Mouse (Mus musculus) midbrain, embryonic 16.5 days (tissue): ENCODE measurements at regions not wholly inside any gene's neighbourhood (a gene's known extent, or its start where the extent isn't known, plus 50 kb on each side); places are given as distances from the start of the nearest gene placed in this dataset.
A peak's percentile ranks its signal among the peaks of the same experiment; 100 is the strongest.
"Not testable (repeated sequence)": the region's sequence is repeated elsewhere in the genome, so short reads cannot be mapped to it uniquely, and the experiment has no call there.

Experiments used
- ATAC-seq: fragments of 200-750 bp; cut with Nextera tagmentation; 2 replicates; pipeline ENCODE4 v1.8.0; 2017; ENCODE audit warnings: moderate TSS enrichment
- H3K27ac ChIP-seq: fragments of 300-500 bp; sonication (generic); 2 replicates; pipeline ENCODE4 v1.5.1; 2014; ENCODE audit warnings: mild to moderate bottlenecking, low read length, mixed read lengths
- H3K27me3 ChIP-seq: fragments of 300-500 bp; sonication (generic); 2 replicates; pipeline ENCODE4 v1.6.1; 2014; ENCODE audit warnings: low read depth, low read length, mixed read lengths; ENCODE audit not compliant: control insufficient read depth, insufficient read depth
- H3K36me3 ChIP-seq: fragments of 300-500 bp; sonication (generic); 2 replicates; pipeline ENCODE4 v1.6.1; 2014; ENCODE audit warnings: mild to moderate bottlenecking, low read length, moderate library complexity, mixed read lengths; ENCODE audit not compliant: control insufficient read depth, insufficient read depth
- H3K4me1 ChIP-seq: fragments of 300-500 bp; sonication (generic); 2 replicates; pipeline ENCODE4 v1.6.1; 2014; ENCODE audit warnings: mild to moderate bottlenecking, low read length, mixed read lengths; ENCODE audit not compliant: control insufficient read depth, insufficient read depth
- H3K4me2 ChIP-seq: fragments of 300-500 bp; sonication (generic); 2 replicates; pipeline ENCODE4 v1.6.1; 2014; ENCODE audit warnings: mild to moderate bottlenecking, low read length, mixed read lengths
- H3K4me3 ChIP-seq: fragments of 300-500 bp; sonication (generic); 2 replicates; pipeline ENCODE4 v1.5.1; 2014; ENCODE audit warnings: low read depth, mild to moderate bottlenecking, low read length, moderate library complexity, mixed read lengths
- H3K9ac ChIP-seq: fragments of 300-500 bp; sonication (generic); 2 replicates; pipeline ENCODE4 v1.6.1; 2014; ENCODE audit warnings: low read depth, low read length, mixed read lengths
- H3K9me3 ChIP-seq: fragments of 300-500 bp; sonication (generic); replicated peaks from 2 replicates; pipeline ENCODE4 v1.6.1; 2014; ENCODE audit warnings: mild to moderate bottlenecking, low read length, mixed read lengths; ENCODE audit not compliant: control insufficient read depth, poor library complexity, severe bottlenecking
- WGBS: fragments of 180-500 bp; shearing (Covaris S2); extraction: QIAGEN DNeasy Blood & Tissue Kit; methylation state at CpG from one replicate; pipeline ENCODE4 v1.1.7; 2014; 5-methylcytosine and 5-hydroxymethylcytosine counted together

DNA sequence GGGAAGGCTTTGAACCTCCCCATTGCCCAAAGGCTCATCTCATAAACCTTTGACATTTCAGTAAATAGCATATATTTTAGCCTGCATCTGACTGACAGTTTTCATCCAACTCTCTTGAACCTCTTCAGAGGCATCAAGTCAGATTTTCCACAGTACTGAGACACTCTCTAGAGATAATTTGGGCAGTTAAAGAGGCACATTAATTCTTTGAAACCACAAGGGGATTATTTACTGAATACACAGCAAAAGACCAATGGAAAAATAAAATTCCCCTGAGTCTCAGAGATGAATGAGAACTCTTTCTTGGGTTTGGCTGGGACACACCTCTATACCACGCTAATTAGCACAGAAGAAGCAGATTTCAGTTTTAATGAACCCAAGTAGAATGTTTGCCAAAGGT lies 258.5 kb upstream of the Steap4 start:
- H3K4me1 ChIP-seq: no peaks in the 10 kb centered on the region
- no peak for ATAC-seq
- H3K4me3 ChIP-seq: no peak overlapping the region
- no peaks in the 10 kb centered on the region for H3K36me3 ChIP-seq
- no peak overlapping the region for H3K9ac ChIP-seq
- H3K9me3 ChIP-seq: no peaks in the 10 kb centered on the region
- 58% methylated on average over 1 of the region's 1 CpGs for WGBS
- no peak overlapping the region for H3K4me2 ChIP-seq
- H3K27ac ChIP-seq: no peak overlapping the region
- no peaks in the 10 kb centered on the region for H3K27me3 ChIP-seq

DNA sequence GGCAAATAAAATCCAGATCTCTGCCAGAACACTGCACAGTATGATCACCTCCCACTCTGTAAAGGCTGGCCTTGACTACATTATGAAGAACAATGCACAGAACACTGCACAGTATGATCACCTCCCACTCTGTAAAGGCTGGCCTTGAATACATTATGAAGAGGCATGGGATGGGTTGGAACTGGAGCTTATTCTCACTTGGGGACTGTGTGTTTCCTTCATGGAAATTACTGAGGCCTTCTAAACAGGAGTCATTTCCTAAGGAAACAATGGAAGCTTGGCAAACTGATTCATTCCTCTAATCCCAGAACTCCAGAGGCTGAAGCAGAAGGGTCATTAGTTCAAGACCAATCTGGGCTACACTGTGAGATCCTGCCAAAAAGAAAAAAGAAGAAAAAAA lies 240.7 kb upstream of the Steap4 start:
- Histone ChIP-seq H3K4me1 (no peaks in the 10 kb centered on the region), H3K9me3 (no peaks in the 10 kb centered on the region), H3K27me3 (no peaks in the 10 kb centered on the region), H3K36me3 (no peaks in the 10 kb centered on the region), H3K9ac (no peak overlapping the region), H3K4me2 (no peak overlapping the region), H3K4me3 (no peak overlapping the region), H3K27ac (no peak overlapping the region)
- peak; percentile 62; the same call in 1 of the 2 replicates for ATAC-seq

DNA sequence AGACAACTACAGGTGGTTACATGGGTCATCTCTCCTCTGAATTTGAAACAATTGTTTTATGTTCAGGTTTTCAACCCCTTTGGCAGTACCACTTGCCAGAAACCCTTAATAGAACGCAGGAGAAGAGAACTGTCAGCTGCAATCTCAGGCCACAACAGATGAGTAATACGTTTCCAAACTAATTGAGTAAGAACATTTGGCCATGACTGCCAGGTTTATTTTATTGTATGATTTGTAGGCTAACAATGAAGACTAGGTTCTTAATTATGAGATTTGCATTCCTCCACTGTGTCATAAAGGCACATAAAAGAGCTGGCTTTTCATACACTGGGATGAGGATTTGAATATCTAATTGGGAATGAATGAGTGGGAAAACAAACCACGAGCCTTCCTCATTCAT lies 240.2 kb upstream of the Steap4 start:
- Histone ChIP-seq H3K27ac (no peak overlapping the region), H3K27me3 (no peaks in the 10 kb centered on the region), H3K4me2 (no peak overlapping the region), H3K9ac (no peak overlapping the region), H3K4me3 (no peak overlapping the region), H3K4me1 (no peaks in the 10 kb centered on the region), H3K36me3 (no peaks in the 10 kb centered on the region), H3K9me3 (no peaks in the 10 kb centered on the region)
- 58% methylated on average over 3 of the region's 3 CpGs for WGBS
- ATAC-seq: no peak

DNA sequence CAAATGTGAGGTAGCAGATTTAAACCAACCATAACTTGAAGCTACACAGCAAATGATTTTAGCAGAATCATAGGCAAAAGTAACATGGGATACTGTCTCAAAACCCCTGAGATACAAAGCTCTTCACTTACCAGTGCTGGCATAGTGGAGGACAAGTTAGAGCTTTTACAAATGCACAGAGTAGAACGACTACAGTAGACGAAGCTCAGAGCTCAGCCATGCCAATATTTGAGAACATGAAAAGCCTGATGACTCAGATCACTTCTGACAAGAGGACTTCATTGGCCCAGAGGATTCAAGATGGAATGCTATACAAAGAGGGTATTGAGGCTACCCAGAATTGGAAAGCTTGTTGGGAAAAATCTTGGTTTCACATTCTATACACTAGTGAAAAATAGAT lies 239.6 kb upstream of the Steap4 start:
- H3K9me3 ChIP-seq: no peaks in the 10 kb centered on the region
- no peak overlapping the region for H3K4me2 ChIP-seq
- H3K27me3 ChIP-seq: no peaks in the 10 kb centered on the region
- no peak overlapping the region for H3K4me3 ChIP-seq
- H3K27ac ChIP-seq: no peak overlapping the region
- no peak overlapping the region for H3K9ac ChIP-seq
- no peak for ATAC-seq
- H3K36me3 ChIP-seq: no peaks in the 10 kb centered on the region
- no peaks in the 10 kb centered on the region for H3K4me1 ChIP-seq
- 90% methylated on average over 2 of the region's 2 CpGs for WGBS

DNA sequence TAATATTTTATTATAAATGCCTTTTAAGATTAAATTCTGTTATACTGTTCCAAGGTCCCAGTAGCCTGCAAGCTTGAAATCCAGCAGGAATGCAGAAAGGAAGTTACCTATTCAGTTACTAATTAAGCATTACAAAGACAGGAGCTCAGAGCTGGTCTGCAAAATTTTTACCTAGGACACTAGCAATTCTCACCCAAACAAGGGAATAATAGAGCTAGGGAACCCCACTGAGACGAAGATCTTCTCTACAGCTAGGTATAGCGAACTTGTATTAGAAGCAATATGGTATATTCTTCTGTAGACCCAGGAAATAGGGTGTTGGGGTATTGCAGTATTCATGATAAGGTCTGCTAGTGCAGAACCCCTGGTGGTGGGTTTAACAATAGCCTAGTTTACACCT lies 227.7 kb upstream of the Steap4 start:
- not testable (repeated sequence) for H3K9ac ChIP-seq, H3K4me2 ChIP-seq, H3K36me3 ChIP-seq, H3K27me3 ChIP-seq, H3K4me1 ChIP-seq, H3K27ac ChIP-seq, ATAC-seq, H3K9me3 ChIP-seq, H3K4me3 ChIP-seq
- WGBS: 78% methylated on average over 2 of the region's 2 CpGs

DNA sequence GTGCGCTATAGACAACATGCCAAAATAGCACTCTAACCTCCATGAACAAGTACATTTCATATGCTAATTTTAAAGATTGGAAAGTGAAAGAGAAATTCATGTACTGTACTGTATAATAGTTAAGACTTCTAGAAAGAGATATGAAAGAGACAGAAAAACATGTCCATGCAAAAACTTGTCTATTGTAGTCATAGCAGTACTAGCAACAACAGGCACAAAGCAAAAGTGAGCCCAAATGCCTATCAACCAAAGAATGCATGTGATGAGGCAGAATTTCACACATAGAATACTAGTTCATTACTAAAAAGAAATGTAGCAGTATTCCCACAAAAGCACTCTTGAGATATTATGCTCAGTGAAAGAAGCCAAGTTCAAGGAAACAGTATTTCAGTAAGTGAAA lies 180.4 kb upstream of the Steap4 start:
- no peak for ATAC-seq
- Histone ChIP-seq H3K27ac (no peak overlapping the region), H3K4me2 (no peak overlapping the region), H3K4me3 (no peak overlapping the region), H3K9me3 (no peaks in the 10 kb centered on the region), H3K9ac (no peak overlapping the region), H3K36me3 (no peaks in the 10 kb centered on the region), H3K27me3 (no peaks in the 10 kb centered on the region), H3K4me1 (no peaks in the 10 kb centered on the region)
- WGBS: 95% methylated on average over 1 of the region's 1 CpGs

DNA sequence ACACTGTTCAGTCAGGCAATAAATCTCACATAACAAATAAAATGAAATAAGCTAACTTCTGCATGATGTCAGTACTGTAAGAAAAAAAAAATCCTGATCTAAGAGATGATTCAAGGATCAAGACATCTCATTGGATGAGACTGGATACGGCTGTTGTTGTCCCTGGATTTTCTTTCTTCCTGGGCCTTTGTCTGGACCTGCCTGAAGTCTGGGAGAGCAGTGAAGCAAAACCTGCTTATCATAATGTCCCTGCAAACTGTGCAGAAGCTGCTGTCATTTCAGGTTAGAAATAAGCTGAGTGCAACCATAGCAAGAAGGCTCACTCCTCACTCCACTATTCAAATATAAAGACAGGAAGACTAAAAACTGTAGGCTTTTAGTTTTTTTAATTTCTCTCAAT lies 178.0 kb upstream of the Steap4 start:
- ATAC-seq: no peak
- Histone ChIP-seq H3K36me3 (no peaks in the 10 kb centered on the region), H3K4me3 (no peak overlapping the region), H3K9ac (no peak overlapping the region), H3K4me2 (no peak overlapping the region), H3K27ac (no peak overlapping the region), H3K27me3 (no peaks in the 10 kb centered on the region), H3K4me1 (no peaks in the 10 kb centered on the region), H3K9me3 (no peaks in the 10 kb centered on the region)
- 42% methylated on average over 1 of the region's 1 CpGs for WGBS

DNA sequence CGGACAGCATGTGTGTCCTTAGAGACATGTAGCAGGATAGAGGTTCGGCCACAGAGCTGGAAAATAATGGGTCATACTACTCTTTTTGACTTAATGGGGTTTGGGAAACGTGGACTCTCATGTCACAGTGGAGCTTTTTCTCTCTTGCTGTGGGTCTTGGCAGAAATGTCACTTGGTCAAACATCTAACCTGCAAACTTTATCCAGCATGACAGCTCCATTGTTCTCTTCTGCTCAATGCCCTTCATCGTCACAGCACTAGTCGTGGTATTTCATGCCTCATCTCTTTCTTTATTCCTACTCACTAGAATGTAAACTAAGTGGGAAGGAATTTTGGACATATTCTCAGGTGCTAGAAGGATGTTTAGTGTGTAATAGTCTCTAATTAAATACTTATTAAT lies 171.9 kb upstream of the Steap4 start:
- Histone ChIP-seq H3K9me3 (no peaks in the 10 kb centered on the region), H3K27me3 (no peaks in the 10 kb centered on the region), H3K9ac (no peak overlapping the region), H3K27ac (no peak overlapping the region), H3K4me2 (no peak overlapping the region), H3K36me3 (no peaks in the 10 kb centered on the region), H3K4me1 (no peaks in the 10 kb centered on the region), H3K4me3 (no peak overlapping the region)
- ATAC-seq: no peak
- WGBS: 26% methylated on average over 5 of the region's 5 CpGs

DNA sequence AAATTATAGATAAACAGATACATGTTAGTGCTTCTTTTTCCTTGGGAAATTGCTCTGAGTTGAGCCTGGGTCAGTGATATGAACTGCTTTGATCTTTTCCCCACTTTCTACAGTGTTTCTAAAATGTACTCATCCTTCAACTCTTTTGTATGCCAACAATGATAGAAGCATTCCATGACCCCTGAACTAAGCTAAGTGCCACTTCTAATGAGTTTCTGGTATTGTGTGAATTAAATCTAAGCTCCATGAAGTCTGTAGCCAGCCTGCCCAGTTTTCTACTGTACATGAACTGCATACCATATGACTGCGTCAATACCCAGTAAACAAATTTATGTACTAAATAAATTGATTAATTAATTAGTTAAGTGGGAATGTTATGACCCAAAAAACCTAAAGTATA lies 171.1 kb upstream of the Steap4 start:
- 85% methylated on average over 1 of the region's 1 CpGs for WGBS
- ATAC-seq: no peak

DNA sequence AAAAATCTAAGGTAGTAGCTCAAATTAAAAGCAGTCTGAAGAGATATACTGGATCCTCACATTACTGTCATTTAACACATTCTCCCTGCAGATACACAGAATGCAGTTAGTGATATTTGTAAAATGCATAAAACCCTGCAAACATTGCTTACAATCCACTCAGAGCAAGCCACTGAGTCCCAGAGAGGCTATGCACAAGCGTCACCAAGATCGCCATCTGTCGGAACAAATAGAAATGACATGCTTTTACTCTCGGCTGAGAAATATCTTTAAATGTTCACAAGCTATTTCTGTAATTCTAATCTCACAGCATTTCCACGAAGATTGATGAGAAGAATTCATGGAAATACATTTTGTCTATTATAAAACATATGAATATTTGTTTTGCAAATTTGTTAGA lies 139.7 kb upstream of the Steap4 start:
- Histone ChIP-seq H3K4me3 (no peak overlapping the region), H3K27me3 (no peaks in the 10 kb centered on the region), H3K36me3 (no peaks in the 10 kb centered on the region), H3K9me3 (no peaks in the 10 kb centered on the region), H3K9ac (no peak overlapping the region), H3K4me2 (no peak overlapping the region), H3K4me1 (no peaks in the 10 kb centered on the region), H3K27ac (no peak overlapping the region)
- ATAC-seq: no peak
- 23% methylated on average over 5 of the region's 5 CpGs for WGBS

More for the DNA sequence above, 171.1 kb upstream of the Steap4 start:
- Histone ChIP-seq H3K36me3 (no peaks in the 10 kb centered on the region), H3K4me2 (no peak overlapping the region), H3K9me3 (no peaks in the 10 kb centered on the region), H3K9ac (no peak overlapping the region), H3K27me3 (no peaks in the 10 kb centered on the region), H3K27ac (no peak overlapping the region), H3K4me1 (no peaks in the 10 kb centered on the region), H3K4me3 (no peak overlapping the region)
